Mouse (Mus musculus): ENCODE results near the gene Coa3.

Coa3 gene

DNA sequence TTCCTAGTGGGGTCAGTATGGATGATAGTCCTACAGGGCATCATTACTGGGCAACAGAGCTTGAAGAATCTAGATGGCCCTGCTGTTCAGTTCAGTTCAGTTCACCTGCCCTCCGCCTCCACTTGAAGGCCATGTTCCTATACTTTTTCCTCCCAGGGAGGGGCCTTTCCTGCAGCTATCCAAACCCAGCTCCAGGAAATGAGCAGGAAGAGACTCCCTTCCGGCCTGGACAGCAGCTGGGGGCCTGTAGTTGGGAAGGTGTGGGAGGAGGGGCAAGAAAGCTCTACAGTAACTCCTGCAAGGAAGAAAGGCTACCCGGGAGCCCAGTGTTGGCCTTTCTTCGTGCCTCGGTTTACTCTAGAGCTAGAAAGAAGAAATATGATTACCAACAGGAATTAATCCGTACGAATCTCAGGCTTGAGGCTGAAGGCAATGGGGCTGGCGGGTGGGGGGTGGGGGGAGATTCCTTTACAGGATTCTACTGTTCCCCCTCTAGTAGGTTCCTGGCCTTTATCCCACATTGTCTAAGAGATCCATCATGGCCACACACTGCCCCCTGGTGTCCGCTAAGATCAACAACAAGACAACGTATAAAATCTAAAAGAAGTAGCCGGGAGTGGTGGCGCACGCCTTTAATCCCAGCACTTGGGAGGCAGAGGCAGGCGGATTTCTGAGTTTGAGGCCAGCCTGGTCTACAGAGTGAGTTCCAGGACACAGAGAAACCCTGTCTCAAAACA is 30.5 kb downstream of the Coa3 start:
- DNase-seq, result peak; percentile 86

DNA sequence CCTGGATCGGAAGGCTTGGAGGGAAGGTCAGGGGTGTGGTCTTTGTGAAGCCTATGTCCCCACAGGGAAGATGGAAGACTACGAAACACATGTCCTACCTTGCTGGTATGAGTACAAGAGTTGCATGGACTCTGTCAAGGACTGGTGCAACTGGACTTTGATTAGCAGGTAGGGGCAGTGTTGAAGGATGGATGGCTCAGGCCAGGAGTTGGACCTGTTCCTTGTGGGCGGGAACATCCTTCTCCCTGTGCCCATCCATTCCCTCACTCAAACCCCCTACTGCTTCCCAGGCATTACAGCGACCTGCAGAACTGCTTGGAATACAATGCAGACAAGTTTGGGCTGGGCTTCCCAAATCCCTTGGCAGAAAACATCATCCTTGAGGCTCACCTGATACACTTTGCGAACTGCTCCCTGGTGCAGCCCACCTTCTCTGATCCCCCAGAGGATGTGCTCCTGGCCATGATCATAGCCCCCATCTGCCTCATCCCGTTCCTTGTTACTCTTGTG is 31.3 kb downstream of the Coa3 start:
- DNase-seq, result no peak

- peak; percentile 36 for DNase-seq
Measured at GRCm38 (mm10) chr11:101246702-101247012, 32.3 kb downstream of the Coa3 start.

DNA sequence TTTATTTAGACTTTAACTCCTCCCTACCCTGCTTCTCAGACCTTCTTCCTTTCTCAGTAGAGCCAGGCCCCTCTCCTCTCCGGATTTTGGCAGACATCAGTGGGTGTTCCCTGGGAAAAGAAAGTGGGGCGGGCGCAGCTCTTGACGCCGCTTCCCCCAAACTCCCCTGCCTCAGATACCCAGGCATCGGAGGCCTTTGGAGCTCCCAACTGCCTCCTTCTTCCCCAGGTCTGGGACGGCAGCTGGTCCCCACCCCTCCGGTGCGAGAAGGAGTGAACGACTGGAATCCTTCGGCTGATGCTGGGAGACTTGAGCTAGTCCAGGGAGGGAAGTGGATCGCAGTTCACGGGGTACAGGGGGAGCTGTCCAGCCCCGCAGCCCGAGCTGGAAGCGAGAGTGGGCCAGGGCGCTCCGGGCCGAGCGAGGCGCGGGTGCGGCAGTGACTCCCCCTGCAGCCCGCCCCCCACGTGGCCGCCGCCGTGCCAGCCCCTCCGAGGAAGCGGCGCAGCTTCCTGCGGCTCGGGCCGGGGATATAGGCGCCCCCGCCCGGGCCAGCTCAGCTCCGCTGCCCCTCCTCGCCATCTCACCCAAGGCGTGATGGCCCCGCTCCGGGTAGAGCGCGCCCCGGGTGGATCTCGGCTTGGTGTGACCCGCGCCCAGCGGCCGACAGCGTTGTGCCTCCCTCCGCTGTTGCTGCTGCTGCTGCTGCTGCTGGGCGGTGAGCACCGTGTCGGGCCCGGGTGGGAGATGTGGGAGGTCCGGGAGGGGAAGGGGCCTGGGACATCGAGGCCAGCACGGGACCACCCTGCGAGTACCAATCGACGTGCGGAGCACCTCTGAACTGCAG is 32.8 kb downstream of the Coa3 start, which contains the start of gene Ramp2:
Gene Ramp2, plus strand, starts transcription at position 174 of the 847 bp plus-strand sequence.
- peak; percentile 78 for DNase-seq

DNA sequence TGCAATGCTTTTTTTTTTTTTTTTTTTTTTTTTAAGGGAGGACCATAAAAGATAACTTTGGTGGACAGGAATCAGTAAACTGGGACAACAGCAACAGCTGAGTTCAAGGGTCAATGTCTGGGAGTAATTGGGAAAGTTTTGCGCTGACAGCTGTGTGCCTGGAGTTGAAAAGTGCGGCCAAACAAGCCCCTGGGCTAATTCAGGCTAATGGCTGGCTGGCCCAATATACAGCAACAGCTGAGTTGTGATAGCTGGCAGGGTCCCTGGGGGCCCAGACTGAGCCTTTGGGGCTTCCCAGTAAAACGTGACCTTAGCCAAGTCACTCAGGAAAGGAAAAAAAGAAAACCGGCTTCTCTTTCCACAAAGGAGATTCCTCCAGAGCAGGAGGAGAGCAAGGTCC is 33.8 kb downstream of the Coa3 start:
- no peak for DNase-seq

DNA sequence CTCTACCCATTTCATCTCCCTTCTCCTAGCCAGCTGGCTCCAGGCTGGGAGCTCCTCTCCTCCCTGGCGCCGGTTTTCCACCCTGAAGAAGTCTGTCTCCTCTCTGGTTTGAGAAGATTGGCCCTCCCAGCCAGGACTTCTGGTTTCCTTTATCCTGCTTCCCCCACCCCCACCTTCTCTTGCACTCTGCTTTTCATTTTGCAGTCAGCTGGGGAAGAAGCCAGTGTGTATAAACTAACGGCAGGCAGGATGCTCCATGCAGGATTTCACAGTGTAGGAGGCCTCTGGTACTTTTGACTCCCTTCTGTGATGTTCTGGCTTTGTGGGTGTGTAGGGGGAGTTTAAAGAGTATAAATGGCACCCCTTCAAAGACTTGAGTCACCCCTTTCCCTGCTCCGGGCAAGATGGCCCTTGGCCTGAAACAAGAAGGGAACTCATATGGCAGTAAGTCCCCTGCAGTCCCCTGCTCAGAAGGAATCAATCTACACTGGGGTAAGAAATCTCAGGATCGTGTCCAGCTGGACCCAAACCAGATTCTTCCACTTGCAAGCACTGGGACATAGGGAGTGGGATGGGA is 40.8 kb downstream of the Coa3 start:
- DNase-seq, result peak; percentile 48

GRCm38 (mm10) chr11:101236782-101237181 is 42.1 kb downstream of the Coa3 start:
- DNase-seq, result no peak

DNA sequence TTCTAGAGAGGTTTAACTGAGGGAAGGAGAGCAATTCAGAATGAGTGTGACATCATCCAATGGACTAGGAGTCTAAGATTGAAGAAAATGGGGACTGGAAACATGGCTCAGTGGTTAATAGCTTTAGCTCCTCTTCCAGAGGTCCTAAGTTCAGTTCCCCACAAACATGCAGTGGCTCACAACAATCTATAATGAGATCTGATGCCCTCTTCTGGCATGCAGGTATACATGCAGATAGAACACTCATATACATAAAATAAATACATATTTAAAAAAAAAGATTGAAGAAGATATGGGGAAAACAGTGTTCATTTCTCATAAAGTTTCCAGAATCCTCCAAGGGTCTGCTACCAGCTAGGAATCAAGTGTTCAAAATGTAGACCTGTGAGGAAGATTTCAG is 43.5 kb downstream of the Coa3 start:
- DNase-seq, result no peak

DNA sequence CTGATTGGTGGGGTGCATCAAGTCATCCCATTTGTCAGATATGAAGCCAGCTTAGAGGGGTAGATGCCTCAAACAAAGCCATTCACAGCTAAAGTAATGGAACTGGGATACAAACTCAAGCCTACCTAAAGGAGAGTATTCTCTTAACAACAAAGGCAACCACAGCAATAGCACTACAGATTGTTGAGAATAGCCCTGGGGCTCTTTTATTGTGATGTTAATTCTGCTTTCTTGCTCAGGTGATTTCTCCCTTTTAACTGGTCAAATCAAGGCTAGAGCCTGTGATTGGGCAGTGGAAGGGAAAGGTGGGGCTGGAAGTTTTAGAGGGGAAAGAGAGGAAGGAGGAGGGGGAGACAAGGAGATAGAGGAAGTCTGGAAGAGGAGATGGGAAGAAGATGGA is 44.8 kb downstream of the Coa3 start:
- no peak for DNase-seq

DNA sequence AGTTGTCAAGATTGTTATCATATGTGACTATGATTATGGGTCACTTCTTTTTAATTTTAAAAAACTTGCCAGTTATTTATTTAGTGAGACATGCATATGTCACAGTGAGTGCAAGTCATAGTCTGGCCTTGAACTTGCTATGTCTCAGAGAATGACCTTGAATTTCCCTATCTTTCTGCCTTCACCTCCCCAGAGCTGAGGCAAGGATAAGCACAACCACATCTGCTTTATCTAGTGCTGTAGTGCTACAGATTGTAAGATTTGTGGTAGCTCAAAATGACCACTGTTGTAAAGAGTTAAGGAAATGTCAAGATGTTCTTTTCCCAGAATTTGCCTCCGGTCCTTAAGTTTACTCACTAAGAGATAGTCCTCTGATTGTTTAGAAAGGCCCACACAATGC is 45.7 kb downstream of the Coa3 start:
- no peak for DNase-seq

- peak; percentile 88 for DNase-seq
Measured at GRCm38 (mm10) chr11:101232010-101232839, 46.7 kb downstream of the Coa3 start.

- peak; percentile 91 for DNase-seq
Measured at GRCm38 (mm10) chr11:101230991-101231871, 47.7 kb downstream of the Coa3 start.

DNA sequence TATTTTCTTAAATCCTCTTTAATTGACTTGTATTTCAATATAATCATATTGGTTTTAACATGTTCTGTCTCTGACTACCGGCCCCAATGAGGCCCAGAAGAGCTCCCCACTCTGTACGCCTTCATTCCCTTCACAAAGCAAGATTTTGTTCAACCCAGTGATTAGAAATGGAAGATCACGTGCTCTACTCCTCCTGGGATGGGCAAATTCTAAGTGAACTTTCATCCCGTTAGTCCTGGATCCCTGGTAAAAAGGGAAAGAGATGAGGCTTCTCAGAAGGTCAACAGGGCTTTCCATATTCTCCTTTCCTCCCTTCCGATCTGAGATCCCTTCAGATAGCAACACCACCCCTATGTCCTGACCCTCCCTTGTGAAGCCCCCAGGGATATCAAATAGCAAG is 48.4 kb downstream of the Coa3 start:
- DNase-seq, result no peak

- DNase-seq, result peak; percentile 73
Measured at GRCm38 (mm10) chr11:101230061-101230511, 48.8 kb downstream of the Coa3 start.

DNA sequence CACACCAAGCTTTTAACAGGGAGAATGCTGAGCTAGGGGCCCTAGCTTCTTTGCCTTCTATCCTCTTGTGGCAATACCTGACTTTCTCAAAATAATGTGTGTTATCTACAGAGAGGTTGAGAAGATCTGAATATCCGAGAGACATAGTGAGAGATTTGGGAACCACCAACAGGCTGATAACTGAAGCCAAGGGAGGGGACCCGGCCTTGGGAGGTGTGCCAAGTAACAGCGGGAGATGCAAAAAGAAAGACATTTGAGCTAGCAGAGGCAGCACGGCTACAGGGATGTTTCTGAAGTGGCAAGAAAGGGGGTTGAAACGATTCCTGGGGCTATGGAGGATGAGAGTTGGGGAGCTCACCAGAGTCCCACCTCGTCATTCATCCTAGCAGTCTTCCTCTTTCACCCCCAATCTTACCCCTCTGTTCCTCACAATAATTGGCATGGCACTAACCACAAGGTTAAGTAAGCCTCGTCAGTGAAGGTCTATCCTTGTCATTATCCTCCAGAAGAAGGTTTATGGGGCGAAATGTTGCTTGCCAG is 49.5 kb downstream of the Coa3 start:
- peak; percentile 61 for DNase-seq

Data from lung, postnatal 36 days (tissue).